Mouse (Mus musculus): ENCODE data around the gene Cd3eap.
A peak's percentile ranks its signal among the peaks of the same experiment; 100 is the strongest.

Cd3eap gene

GRCm38 (mm10) chr7:19331910-19332309 lies 27.4 kb downstream of the Cd3eap start:
- DNase-seq, result no peak

GRCm38 (mm10) chr7:19328425-19328824 lies 30.9 kb downstream of the Cd3eap start:
- no peak for DNase-seq

- DNase-seq, result no peak
These were observed 31.5 kb downstream of the Cd3eap start for GRCm38 (mm10) chr7:19327782-19328181.

- DNase-seq, result peak; percentile 94
These were observed 32.2 kb downstream of the Cd3eap start for GRCm38 (mm10) chr7:19327128-19327527.

GRCm38 (mm10) chr7:19326359-19326758 lies 32.9 kb downstream of the Cd3eap start:
- DNase-seq, result peak; percentile 88

GRCm38 (mm10) chr7:19325262-19326199 lies 33.8 kb downstream of the Cd3eap start:
- DNase-seq, result no peak

- DNase-seq, result no peak
These were observed 35.1 kb downstream of the Cd3eap start for GRCm38 (mm10) chr7:19324221-19324620.

- DNase-seq, result no peak
These were observed 36.8 kb downstream of the Cd3eap start for GRCm38 (mm10) chr7:19322489-19322888.

- DNase-seq, result no peak
These were observed 37.8 kb downstream of the Cd3eap start for GRCm38 (mm10) chr7:19321464-19321863.

GRCm38 (mm10) chr7:19320637-19321036 lies 38.6 kb downstream of the Cd3eap start:
- no peak for DNase-seq

- peak; percentile 96 for DNase-seq
These were observed 39.4 kb downstream of the Cd3eap start for GRCm38 (mm10) chr7:19319906-19320305.

GRCm38 (mm10) chr7:19319458-19319857 lies 39.8 kb downstream of the Cd3eap start:
- no peak for DNase-seq

GRCm38 (mm10) chr7:19318676-19319075 lies 40.6 kb downstream of the Cd3eap start:
- DNase-seq, result no peak

GRCm38 (mm10) chr7:19318201-19318600 lies 41.1 kb downstream of the Cd3eap start:
- DNase-seq, result no peak

- DNase-seq, result no peak
These were observed 42.7 kb downstream of the Cd3eap start for GRCm38 (mm10) chr7:19316451-19317161.

GRCm38 (mm10) chr7:19314033-19314432 lies 45.2 kb downstream of the Cd3eap start:
- DNase-seq, result no peak

GRCm38 (mm10) chr7:19311991-19312390 lies 47.3 kb downstream of the Cd3eap start:
- DNase-seq, result peak; percentile 71

- peak; percentile 97 for DNase-seq
These were observed 49.2 kb downstream of the Cd3eap start, which contains the start of gene Fosb for GRCm38 (mm10) chr7:19309884-19310641. TSS of gene Fosb (minus strand) at chr7:19310051.

GRCm38 (mm10) chr7:19309278-19309883 lies 49.9 kb downstream of the Cd3eap start:
- DNase-seq, result no peak

- DNase-seq, result peak; percentile 96
These were observed 50.6 kb downstream of the Cd3eap start for GRCm38 (mm10) chr7:19308454-19309277.

- DNase-seq, result peak; percentile 79
These were observed 51.4 kb downstream of the Cd3eap start for GRCm38 (mm10) chr7:19307739-19308453.

Data from kidney, adult 9 months (tissue).